Mouse (Mus musculus) midbrain, embryonic 13.5 days (tissue): ENCODE data around the gene Pla2g6. TPM values are rescaled to one million over a fixed set of nuclear protein-coding genes. Genes with fewer than 3 reads are reported as not detected.

Experiments
- ATAC-seq: fragments of 200-750 bp; cut with Nextera tagmentation; 2 replicates; pipeline ENCODE4 v1.8.0; 2017; ENCODE audit warnings: mild to moderate bottlenecking, moderate TSS enrichment, moderate library complexity
- H3K27ac ChIP-seq: fragments of 300-500 bp; sonication (generic); 2 replicates; pipeline ENCODE4 v1.5.1; 2015; ENCODE audit warnings: inconsistent platforms, mild to moderate bottlenecking, moderate library complexity
- H3K27me3 ChIP-seq: fragments of 300-500 bp; sonication (generic); 2 replicates; pipeline ENCODE4 v1.6.1; 2015; ENCODE audit warnings: mild to moderate bottlenecking, inconsistent platforms
- H3K36me3 ChIP-seq: fragments of 300-500 bp; sonication (generic); 2 replicates; pipeline ENCODE4 v1.6.1; 2015; ENCODE audit warnings: mild to moderate bottlenecking, inconsistent platforms
- H3K4me1 ChIP-seq: fragments of 300-500 bp; sonication (generic); replicated peaks from 2 replicates; pipeline ENCODE4 v1.6.1; 2015; ENCODE audit warnings: inconsistent platforms
- H3K4me2 ChIP-seq: fragments of 300-500 bp; sonication (generic); replicated peaks from 2 replicates; pipeline ENCODE4 v1.6.1; 2015; ENCODE audit warnings: moderate library complexity, mild to moderate bottlenecking, inconsistent platforms
- H3K4me3 ChIP-seq: fragments of 300-500 bp; sonication (generic); replicated peaks from 2 replicates; pipeline ENCODE4 v1.5.1; 2015; ENCODE audit warnings: mild to moderate bottlenecking, inconsistent platforms
- H3K9ac ChIP-seq: fragments of 300-500 bp; sonication (generic); replicated peaks from 2 replicates; pipeline ENCODE4 v1.6.1; 2015; ENCODE audit warnings: mild to moderate bottlenecking, inconsistent platforms
- H3K9me3 ChIP-seq: fragments of 300-500 bp; sonication (generic); 2 replicates; pipeline ENCODE4 v1.6.1; 2016; ENCODE audit warnings: mild to moderate bottlenecking, inconsistent platforms
- WGBS: fragments of 180-500 bp; shearing (Covaris S2); methylation state at CpG from one replicate; pipeline ENCODE4 v1.1.7; 2015; 5-methylcytosine and 5-hydroxymethylcytosine counted together
- polyA plus RNA-seq: library from polyadenylated mRNA; unstranded; fragments of >200 nt; fragmentation: Nextera tagmentation; extraction: Ambion mirVana; gene quantifications from 2 replicates; pipeline ENCODE4 v1.2.1, GENCODE M21; 2015

Pla2g6 gene
- polyA plus RNA-seq, 1 experiment from 2014 or later = 43.3 TPM

DNA sequence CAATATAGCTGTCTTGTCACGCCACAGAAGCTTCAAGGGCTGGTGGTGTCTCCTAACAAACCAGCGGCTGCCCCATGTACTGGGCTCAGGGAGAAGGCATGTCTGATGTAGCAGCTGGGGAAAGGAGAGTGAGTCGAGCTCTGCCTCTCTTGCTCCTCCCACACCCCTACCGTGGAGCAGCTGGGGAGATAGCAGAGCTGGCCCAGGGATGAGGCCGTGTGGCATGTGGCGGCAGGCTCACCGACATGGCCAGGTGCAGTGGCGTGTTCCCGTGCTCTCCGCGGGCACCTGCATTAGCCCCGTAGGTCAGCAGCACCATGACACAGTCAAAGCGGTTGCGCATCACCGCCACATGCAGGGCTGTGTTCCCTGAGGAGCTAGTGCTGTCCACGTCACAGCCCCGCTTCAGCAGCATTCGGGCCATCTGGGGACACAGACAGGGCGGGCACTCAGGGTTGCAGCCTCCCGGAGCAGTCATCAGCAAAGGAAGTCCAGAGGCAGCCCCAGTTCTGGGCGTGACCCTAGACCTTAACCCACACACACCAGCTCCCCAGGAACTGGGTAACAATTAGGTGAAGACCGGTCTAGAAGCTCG, 22.1 kb downstream of the Pla2g6 start:
- no peak overlapping the region for H3K4me2 ChIP-seq
- no peaks in the 10 kb centered on the region for H3K9me3 ChIP-seq
- WGBS = 75% methylated on average over 23 of the region's 23 CpGs
- no peak overlapping the region for H3K9ac ChIP-seq
- no peaks in the 10 kb centered on the region for H3K27me3 ChIP-seq
- no peaks in the 10 kb centered on the region for H3K4me1 ChIP-seq
- no peak overlapping the region for H3K27ac ChIP-seq
- no peak overlapping the region for H3K4me3 ChIP-seq
- peaks cover 50% of the 10 kb centered on the region for H3K36me3 ChIP-seq
- no peak for ATAC-seq

DNA sequence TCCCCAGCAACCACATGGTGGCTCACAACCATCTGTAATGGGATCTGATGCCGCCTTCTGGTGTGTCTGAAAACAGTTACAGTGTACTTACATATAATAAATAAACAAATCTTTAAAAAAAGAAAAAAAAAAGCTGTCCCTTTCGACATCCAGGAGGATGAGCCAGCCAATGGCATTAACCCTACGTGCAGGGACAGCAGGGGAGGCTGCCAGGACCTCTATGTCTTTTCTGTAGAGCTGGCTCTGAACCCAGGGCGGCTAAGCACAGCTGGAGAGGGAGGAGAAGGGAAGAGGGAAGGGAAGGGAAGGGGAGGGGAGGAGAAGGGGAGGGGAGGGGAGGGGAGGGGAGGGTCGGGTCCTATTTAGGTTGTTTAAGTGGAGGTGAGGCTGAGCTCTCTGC, 23.4 kb downstream of the Pla2g6 start:
- no peak overlapping the region for H3K4me2 ChIP-seq
- H3K36me3 ChIP-seq = peaks cover 50% of the 10 kb centered on the region
- H3K4me1 ChIP-seq = no peaks in the 10 kb centered on the region
- no peaks in the 10 kb centered on the region for H3K27me3 ChIP-seq
- WGBS = 68% methylated on average over 3 of the region's 5 CpGs
- no peak overlapping the region for H3K9ac ChIP-seq
- no peaks in the 10 kb centered on the region for H3K9me3 ChIP-seq
- ATAC-seq = no peak
- H3K4me3 ChIP-seq = no peak overlapping the region
- H3K27ac ChIP-seq = no peak overlapping the region

DNA sequence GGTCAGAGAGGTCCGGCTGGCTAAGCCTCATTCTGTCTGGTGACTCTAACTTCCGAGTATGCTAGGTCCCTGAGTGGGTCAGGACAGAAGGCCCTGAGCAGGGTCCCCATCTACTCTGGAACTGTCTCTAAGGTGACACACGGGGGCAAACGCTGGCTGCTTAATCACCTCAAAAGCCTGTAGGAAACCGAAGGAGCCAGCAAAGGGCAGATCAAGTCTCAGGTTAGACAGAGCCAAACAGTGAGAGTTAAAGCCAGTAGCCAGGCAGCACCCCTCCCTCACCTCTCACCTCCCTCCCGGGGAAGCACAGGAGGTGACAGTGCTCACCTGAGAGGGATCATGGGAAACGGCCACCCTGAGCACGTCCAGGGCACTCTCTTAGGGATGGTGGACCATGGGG, 24.5 kb downstream of the Pla2g6 start:
- no peak for ATAC-seq
- H3K36me3 ChIP-seq = peaks cover 49% of the 10 kb centered on the region
- WGBS = 90% methylated on average over 8 of the region's 8 CpGs

DNA sequence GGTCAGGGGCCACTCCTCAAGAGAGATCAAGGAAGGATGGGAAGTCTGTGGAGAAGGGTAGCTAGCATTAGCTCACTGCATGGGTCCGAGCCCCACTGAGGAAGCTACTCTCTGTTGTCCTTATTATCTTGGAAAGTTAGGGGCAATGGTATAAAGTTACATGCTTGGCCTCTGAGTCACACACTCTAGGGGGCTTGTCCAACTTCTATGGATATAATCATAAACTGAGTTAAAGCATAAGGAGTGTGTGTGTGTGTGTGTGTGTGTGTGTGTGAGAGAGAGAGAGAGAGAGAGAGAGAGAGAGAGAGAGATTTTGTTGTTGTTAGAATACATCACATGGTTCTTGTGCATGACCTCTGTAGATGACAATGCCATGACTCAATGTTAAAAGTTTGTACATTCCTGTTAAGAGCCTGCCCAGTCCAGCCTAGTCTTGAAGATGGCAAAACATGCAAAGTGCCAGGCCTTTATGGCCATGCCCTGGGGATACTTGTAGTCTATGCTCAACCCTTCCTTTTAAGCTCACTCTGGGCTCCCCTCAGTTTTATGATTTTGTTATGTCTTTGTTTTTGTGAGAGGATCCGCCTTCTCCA, 28.5 kb downstream of the Pla2g6 start:
- no peaks in the 10 kb centered on the region for H3K4me1 ChIP-seq
- no peaks in the 10 kb centered on the region for H3K27me3 ChIP-seq
- 91% methylated on average over 2 of the region's 2 CpGs for WGBS
- no peak overlapping the region for H3K4me2 ChIP-seq
- H3K4me3 ChIP-seq = no peak overlapping the region
- ATAC-seq = no peak
- no peak overlapping the region for H3K27ac ChIP-seq
- H3K36me3 ChIP-seq = peaks cover 17% of the 10 kb centered on the region
- H3K9me3 ChIP-seq = no peaks in the 10 kb centered on the region
- no peak overlapping the region for H3K9ac ChIP-seq

More for the DNA sequence above, 24.5 kb downstream of the Pla2g6 start:
- no peaks in the 10 kb centered on the region for H3K9me3 ChIP-seq
- no peaks in the 10 kb centered on the region for H3K4me1 ChIP-seq
- H3K27me3 ChIP-seq = no peaks in the 10 kb centered on the region
- H3K4me3 ChIP-seq = no peak overlapping the region
- H3K9ac ChIP-seq = no peak overlapping the region
- no peak overlapping the region for H3K4me2 ChIP-seq
- H3K27ac ChIP-seq = no peak overlapping the region

DNA sequence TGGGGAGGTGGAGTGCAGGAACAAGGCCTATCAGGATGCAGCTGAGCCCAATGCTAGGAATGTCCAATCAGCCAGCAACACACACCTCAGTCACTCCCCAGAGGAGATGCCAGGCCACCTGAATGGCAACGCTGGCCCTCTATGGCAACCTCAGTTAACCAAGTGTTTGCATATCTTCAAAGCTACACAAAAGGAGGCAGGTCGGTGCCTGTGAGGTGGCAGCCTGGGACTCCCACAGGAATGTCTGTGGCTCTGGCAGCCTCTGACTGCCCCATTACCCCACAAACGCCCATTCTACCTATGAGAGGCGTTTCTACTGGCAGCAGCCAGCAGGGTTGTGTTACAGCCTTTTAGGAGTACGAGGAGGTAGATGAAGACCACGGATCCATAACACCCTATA, 29.6 kb downstream of the Pla2g6 start:
- WGBS = 93% methylated on average over 6 of the region's 6 CpGs
- Histone ChIP-seq H3K36me3 (peaks cover 11% of the 10 kb centered on the region; the same call in 1 of the 2 replicates), H3K4me3 (no peak overlapping the region), H3K9me3 (no peaks in the 10 kb centered on the region), H3K4me1 (no peaks in the 10 kb centered on the region), H3K27ac (no peak overlapping the region), H3K4me2 (no peak overlapping the region), H3K27me3 (no peaks in the 10 kb centered on the region), H3K9ac (no peak overlapping the region)
- no peak for ATAC-seq

DNA sequence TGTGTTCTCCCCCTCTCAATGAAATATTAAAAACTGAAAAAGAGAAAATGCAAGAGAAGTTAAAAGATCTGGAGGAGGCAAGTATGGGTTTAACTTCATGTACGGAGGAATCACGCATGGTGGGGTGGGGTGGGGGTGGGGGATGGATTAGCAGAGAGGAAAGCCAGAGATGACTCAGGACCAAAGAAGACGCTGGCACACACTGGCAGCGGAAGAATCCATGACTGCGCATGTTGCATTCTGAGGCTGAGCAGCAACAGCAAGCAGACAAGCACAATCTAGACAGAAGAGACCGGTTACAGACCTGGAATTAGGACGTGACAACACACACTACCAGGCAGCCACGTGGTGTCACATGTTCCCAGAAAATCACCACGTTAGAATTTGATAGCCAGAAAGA, 35.4 kb downstream of the Pla2g6 start:
- Histone ChIP-seq H3K27ac (no peak overlapping the region), H3K9me3 (no peaks in the 10 kb centered on the region), H3K9ac (no peak overlapping the region), H3K4me3 (no peak overlapping the region), H3K36me3 (peaks cover 14% of the 10 kb centered on the region), H3K27me3 (no peaks in the 10 kb centered on the region), H3K4me1 (no peaks in the 10 kb centered on the region), H3K4me2 (no peak overlapping the region)
- WGBS = 88% methylated on average over 9 of the region's 9 CpGs
- no peak for ATAC-seq

DNA sequence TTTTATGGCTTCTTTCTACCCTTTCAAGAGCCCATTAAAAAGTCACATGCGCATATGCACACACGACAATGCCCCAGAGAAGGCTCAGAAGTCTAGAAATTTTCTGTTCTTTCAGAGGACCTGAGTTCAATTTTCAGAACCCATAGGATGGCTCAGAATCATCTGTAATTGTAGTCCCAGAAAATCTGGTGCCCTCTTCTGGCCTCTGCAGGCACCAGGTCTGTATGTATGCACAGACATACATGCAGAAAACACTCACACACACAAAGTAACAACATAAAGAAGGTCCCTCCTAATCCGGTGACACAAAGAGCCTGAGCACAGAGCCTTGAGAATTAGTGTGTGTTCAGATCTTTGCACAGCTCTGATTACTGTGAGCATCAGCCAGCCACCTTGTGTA, 37.9 kb downstream of the Pla2g6 start:
- H3K4me3 ChIP-seq = no peak overlapping the region
- no peaks in the 10 kb centered on the region for H3K9me3 ChIP-seq
- ATAC-seq = no peak
- no peak overlapping the region for H3K27ac ChIP-seq
- no peak overlapping the region for H3K9ac ChIP-seq
- H3K36me3 ChIP-seq = peaks cover 33% of the 10 kb centered on the region
- no peaks in the 10 kb centered on the region for H3K4me1 ChIP-seq
- H3K27me3 ChIP-seq = no peaks in the 10 kb centered on the region
- H3K4me2 ChIP-seq = no peak overlapping the region
- WGBS = 87% methylated on average over 3 of the region's 3 CpGs

DNA sequence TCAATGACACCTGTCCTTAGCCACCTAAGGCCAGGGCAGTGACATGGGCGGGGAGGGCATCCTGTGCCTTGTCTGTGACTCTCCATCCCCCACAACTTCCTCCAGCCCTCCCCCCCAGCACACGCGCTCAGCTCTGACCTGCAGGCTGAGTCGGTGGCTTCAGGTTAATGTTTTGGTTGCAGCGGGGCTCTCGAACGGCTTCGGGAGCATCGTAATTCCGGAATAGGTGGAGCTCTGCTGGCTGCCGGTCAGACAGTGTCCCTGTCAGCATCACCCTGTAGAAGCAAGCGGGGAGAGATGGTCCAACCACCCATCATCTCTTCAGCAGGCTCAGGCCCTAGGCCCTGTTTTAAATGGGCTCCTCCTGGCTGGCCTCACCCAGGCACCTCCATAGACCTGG, 38.7 kb downstream of the Pla2g6 start:
- Histone ChIP-seq H3K9ac (no peak overlapping the region), H3K4me1 (no peaks in the 10 kb centered on the region), H3K27me3 (no peaks in the 10 kb centered on the region), H3K9me3 (no peaks in the 10 kb centered on the region), H3K4me3 (no peak overlapping the region), H3K36me3 (peaks cover 33% of the 10 kb centered on the region), H3K4me2 (no peak overlapping the region), H3K27ac (no peak overlapping the region)
- WGBS = 92% methylated on average over 12 of the region's 12 CpGs
- ATAC-seq = no peak

DNA sequence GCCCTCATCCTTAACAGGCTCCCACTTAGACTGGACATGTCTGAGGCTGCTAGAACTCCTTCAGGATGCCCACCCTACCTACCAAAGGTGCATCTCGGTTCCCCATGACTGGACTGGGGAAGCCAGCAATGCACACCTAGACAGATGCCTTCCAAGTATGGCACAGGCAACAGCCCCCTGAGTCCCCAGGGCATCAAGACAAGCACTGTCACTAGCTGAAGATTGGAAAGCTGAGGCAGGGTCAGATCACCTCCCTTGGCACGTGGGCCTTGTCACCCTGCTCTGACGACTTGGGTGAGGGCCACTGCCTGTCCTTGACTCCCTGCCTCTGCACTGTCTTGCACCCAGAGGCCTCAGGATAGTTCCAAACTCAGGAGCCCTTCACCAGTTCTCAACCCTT, 39.8 kb downstream of the Pla2g6 start:
- H3K27me3 ChIP-seq = no peaks in the 10 kb centered on the region
- no peak overlapping the region for H3K4me3 ChIP-seq
- peaks cover 33% of the 10 kb centered on the region for H3K36me3 ChIP-seq
- no peaks in the 10 kb centered on the region for H3K9me3 ChIP-seq
- 78% methylated on average over 3 of the region's 3 CpGs for WGBS
- H3K9ac ChIP-seq = no peak overlapping the region
- no peak for ATAC-seq
- H3K4me2 ChIP-seq = no peak overlapping the region
- no peak overlapping the region for H3K27ac ChIP-seq
- no peaks in the 10 kb centered on the region for H3K4me1 ChIP-seq

DNA sequence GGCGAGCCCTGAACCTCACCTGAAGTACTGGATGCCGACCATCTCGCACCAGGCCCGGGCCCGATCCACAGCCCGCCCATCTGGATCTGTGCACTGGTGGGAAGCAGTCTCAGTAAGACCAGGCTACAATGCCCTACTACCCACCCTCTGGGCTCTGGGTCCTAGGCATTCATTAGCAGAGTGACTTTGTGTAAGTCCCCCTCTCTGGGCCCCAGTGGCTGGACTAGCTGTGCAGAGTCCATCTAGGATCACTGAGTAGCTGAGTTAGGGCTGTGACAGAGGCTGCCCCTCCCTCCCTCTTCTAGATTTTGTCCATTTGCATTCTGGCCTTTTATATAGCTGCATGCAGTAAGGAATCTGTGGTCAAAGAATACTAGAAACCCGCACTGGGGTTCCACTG, 41.1 kb downstream of the Pla2g6 start:
- Histone ChIP-seq H3K9ac (no peak overlapping the region), H3K4me2 (no peak overlapping the region), H3K27ac (no peak overlapping the region), H3K27me3 (no peaks in the 10 kb centered on the region), H3K4me3 (no peak overlapping the region), H3K36me3 (peaks cover 33% of the 10 kb centered on the region), H3K4me1 (no peaks in the 10 kb centered on the region), H3K9me3 (no peaks in the 10 kb centered on the region)
- 91% methylated on average over 7 of the region's 7 CpGs for WGBS
- ATAC-seq = no peak

DNA sequence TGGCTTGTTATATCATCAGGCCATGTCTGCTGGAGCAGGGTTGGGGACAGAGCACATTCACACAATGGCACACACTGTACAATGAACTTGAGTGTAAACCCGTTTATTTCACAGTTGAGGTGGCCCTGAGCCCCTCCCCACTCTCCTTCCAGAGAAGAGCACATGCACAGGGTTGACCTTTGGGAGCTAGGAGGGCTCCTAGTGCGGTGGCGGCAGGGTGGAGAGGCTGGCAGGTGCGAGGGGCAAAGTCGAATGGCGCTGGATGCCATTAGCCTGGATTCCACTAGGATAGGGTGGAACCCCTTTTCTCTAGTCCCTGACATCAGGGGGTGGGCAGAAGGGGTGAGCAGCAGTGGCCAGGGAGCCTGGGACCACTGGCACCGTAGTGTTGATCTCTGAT, 42.0 kb downstream of the Pla2g6 start:
- Histone ChIP-seq H3K4me1 (no peaks in the 10 kb centered on the region), H3K27me3 (no peaks in the 10 kb centered on the region), H3K4me3 (no peak overlapping the region), H3K27ac (no peak overlapping the region), H3K9me3 (no peaks in the 10 kb centered on the region), H3K4me2 (no peak overlapping the region), H3K36me3 (peaks cover 33% of the 10 kb centered on the region), H3K9ac (no peak overlapping the region)
- ATAC-seq = no peak
- 91% methylated on average over 7 of the region's 7 CpGs for WGBS

DNA sequence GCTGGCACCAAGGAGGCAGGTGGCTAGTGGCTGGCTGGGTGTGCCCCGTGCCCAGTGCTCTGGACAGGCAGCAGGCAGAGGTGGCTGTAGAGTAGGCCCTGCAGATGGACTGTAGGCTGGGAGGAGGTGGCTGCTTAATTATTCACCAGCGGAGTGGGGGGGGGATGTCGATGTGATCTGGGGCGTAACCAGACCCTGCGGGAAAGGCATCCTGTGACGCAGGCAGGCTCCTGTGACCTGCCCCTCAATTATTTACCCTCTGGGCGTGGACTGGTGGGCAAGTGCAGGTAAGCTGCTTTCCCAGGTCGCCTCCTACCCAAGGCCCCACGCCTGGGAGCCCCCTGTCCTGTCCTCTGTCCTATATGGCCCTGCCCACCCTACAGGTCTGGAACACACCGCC, 42.8 kb downstream of the Pla2g6 start, which contains the start of gene Baiap2l2:
Gene Baiap2l2 (minus strand): TSS at position 139 of the 400 bp plus-strand sequence.
- Histone ChIP-seq H3K4me2 (no peak within 1 kb of the TSS), H3K4me1 (no peaks in the 10 kb centered on the region), H3K36me3 (peaks cover 33% of the 10 kb centered on the region), H3K27ac (no peak within 1 kb of the TSS), H3K9me3 (no peaks in the 10 kb centered on the region), H3K4me3 (no peak within 1 kb of the TSS), H3K27me3 (no peaks in the 10 kb centered on the region), H3K9ac (no peak within 1 kb of the TSS)
- no peak for ATAC-seq
- 69% methylated on average over 10 of the region's 10 CpGs for WGBS

DNA sequence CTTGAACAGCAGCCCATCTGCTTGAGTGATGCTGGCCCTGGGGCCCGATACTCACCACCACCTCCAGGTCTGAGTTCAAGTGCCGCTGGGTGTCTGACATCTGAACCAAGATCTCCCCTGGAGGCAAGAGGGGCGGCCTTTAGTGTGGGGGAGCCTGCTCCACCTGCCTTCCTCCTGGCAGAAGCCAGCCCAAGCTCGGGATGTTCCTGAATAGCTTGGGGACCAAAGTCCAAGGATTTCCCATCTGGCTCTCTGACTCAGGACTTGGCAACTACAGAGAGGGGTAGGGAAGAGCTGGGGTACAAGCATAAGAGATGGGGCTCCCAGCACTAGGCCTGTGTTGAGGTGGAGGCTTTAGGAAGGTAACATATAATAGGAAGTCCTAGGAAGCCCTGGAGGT, 44.8 kb downstream of the Pla2g6 start:
- no peaks in the 10 kb centered on the region for H3K4me1 ChIP-seq
- ATAC-seq = no peak
- H3K4me3 ChIP-seq = no peak overlapping the region
- H3K27ac ChIP-seq = no peak overlapping the region
- no peak overlapping the region for H3K4me2 ChIP-seq
- H3K9me3 ChIP-seq = no peaks in the 10 kb centered on the region
- H3K9ac ChIP-seq = no peak overlapping the region
- no peaks in the 10 kb centered on the region for H3K27me3 ChIP-seq
- 80% methylated on average over 4 of the region's 4 CpGs for WGBS
- H3K36me3 ChIP-seq = peaks cover 22% of the 10 kb centered on the region
